Mouse (Mus musculus): ENCODE data around the gene Pde2a. TPM values are rescaled to one million over a fixed set of nuclear protein-coding genes. Genes with fewer than 3 reads are reported as not detected.

Gene Pde2a
- total RNA-seq (2021): 10 to 100 TPM; 72.2 to 78.0 TPM
- long read RNA-seq, experiment 1, partial matches to known transcripts: 101 of 113 reads
- long read RNA-seq, experiment 1, other reads (novel, unspliced or antisense): 12 of 113 reads
- long read RNA-seq, experiment 2, partial matches to known transcripts: 131 of 139 reads
- long read RNA-seq, experiment 2, other reads (novel, unspliced or antisense): 8 of 139 reads

DNA sequence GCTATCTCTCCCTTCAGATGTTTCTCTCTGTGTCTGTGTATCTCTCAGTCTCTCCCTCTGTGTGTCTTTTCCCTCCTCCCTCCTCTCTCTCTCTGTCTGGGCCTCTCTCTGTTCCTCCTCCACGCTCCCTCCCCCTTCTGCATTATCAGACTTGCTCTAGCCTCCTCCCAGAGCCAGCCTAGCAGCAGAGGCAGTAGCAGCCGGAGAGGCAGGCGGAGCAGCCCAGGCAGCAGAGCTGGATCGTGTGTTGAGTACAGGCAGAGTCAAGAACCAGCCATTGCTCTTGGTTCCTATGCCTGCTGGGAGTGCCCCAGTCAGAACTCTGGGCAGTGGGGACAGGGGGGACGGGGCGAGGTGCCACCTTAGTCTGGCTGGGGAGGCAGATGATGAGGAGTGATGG is at the start of gene Pde2a:
Gene Pde2a, plus strand, starts transcription at position 163 of the 400 bp plus-strand sequence.
- intact Hi-C loops (cut with DNase I): no loop called here
- no peak for DNase-seq

DNA sequence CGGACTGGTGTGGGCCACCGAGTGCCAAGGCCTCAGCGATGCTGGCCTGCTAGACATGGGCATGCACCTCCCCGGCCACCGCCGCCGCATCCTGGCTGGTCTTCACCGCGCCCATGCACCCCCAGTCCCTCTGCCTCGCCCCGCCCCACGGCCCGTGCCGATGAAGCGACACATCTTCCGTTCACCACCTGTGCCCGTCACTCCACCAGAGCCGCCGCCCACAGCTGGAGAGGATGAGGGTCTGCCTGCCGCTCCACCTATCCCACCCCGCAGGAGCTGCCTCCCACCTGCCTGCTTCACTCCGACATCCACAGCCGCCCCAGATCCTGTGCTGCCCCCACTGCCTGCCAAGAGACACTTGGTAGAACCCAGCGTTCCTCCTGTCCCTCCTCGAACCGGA is 48.4 kb upstream of the Pde2a start:
- intact Hi-C loops (cut with DNase I): loop anchor here (2.0 to 10.0 kb wide), 3 partner anchors 141 to 388 kb away; no protein-coding TSS in a partner anchor
- DNase-seq: no peak

DNA sequence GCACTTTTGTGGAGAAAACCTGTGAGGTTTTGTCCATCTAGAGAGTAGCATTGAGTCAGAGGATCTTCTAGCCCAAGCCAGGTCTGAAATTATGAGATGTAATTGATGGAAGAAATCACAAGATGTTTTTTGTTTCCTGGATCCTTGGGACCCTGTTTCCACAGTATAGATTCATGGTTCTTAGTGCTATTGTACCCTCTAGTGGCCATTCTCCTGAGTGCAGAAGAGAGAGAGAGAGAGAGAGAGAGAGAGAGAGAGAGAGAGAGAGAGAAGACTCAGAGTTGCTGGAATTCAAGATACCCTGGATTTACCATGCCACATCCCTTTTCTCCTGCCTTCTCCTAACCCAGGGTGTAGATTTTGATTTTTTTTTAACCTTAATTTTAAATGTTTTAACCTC is 47.3 kb upstream of the Pde2a start:
- intact Hi-C loops (cut with DNase I): loop anchor here (1.0 to 10.0 kb wide), 3 partner anchors 64 to 389 kb away; no protein-coding TSS in a partner anchor
- peak in 1 of 2 experiments; percentile 57 for DNase-seq

- intact Hi-C loops (cut with DNase I): loop anchor here (10.0 kb wide), 1 partner anchor 392 kb away; no protein-coding TSS in a partner anchor
- DNase-seq: no peak
These were observed 44.7 kb upstream of the Pde2a start for GRCm38 (mm10) chr7:101376701-101377340.

GRCm38 (mm10) chr7:101377741-101378262 is 43.7 kb upstream of the Pde2a start:
- peak; percentile 73 to 82 for DNase-seq
- intact Hi-C loops (cut with DNase I): loop anchor here (10.0 kb wide), 1 partner anchor 393 kb away; no protein-coding TSS in a partner anchor

DNA sequence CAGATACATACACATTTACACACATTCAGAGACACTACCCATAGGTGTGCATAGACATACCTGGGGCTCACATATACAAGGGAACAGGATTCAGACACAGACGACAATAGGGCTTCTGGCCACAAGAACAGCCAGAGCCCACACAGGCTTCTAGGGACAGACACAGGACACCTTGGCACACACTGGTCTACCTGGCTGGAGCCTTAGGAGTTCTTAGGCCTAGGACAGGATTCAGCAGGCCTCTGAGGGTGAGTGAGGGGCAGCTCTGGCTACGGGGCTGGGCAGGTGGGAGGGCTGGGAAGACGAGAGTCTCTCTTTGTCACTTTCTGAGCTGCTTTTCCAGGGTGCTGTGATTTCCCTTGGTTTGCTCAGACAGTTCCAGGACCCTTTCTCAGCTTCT is 43.2 kb upstream of the Pde2a start:
- intact Hi-C loops (cut with DNase I): loop anchor here (10.0 kb wide), 1 partner anchor 393 kb away; no protein-coding TSS in a partner anchor
- DNase-seq: no peak

DNA sequence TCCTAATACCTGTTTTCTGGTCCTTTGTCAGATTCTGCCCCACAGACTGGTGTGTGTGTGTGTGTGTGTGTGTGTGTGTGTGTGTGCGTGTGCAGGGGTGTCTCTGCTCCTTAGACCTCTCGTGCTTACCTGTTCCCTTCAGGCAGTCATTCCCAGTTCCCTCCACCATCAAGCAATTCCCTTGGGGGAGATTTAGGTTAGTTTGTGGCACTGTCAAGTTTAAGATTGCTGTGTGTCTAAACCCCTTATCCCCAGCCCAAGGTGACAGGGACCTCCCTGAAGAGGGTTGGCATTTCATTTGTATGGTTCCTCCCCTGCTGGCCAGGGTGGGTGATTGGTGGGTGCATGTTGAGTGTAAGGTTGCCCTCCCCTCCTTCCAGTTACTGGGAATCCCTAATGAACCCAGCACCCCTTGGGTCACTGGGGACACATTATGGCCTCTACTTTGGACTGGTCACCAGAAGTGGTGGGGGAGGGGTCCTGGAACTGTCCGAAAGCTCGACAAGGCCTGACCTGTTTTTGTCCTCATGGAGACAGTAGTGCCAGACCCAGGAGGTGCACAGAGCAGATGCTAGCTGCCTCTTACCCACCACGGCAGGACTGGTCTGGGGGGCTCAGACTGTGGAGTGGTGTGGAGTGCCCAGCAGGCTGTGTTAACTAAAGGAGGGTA is 42.6 kb upstream of the Pde2a start:
- DNase-seq: no peak
- intact Hi-C loops (cut with DNase I): loop anchor here (10.0 kb wide), 1 partner anchor 394 kb away; no protein-coding TSS in a partner anchor

DNA sequence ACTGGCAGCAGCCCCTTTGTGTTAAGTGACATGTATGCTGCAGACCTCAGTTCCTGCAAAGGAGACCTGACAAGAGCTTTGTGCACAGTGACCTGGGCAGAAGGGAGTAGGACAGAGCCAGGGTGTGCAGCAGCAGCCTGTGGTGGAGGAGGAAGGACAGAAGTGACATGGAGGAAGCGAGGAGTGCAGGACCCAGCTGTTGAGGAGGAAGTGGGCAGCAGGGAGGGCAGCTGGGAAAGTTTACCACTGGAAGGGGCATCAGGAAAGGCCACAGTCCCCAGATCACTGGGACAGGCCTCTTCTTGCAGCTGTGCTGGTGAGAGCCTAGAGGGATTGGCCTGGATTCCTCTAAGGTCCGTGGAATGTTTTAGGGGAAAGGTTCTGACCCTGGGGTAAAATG is 41.8 kb upstream of the Pde2a start:
- intact Hi-C loops (cut with DNase I): loop anchor here (10.0 kb wide), 1 partner anchor 395 kb away; no protein-coding TSS in a partner anchor

GRCm38 (mm10) chr7:101381512-101381911 is 40.0 kb upstream of the Pde2a start:
- no peak for DNase-seq
- intact Hi-C loops (cut with DNase I): no loop called here

More for the DNA sequence above, 41.8 kb upstream of the Pde2a start:
- no peak for DNase-seq

DNA sequence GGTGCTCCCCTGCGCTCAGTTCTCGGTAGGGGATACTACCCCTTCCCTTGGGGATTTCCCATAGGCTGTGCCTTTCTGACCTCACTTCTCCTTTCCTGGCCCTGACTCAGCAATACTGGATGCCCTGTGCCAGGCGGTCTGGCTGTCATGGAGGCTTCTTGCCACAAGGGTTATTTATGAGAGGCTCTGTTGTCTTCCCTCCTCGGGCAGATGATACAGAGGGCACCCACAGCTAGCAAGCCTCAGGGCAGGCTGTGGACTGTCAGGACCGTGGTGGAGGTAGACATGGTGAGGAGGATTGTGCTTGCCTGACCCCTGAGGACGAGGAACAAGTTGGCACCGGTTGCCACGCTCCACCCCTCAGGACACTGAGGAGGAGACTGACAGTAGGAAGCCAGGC is 39.1 kb upstream of the Pde2a start:
- intact Hi-C loops (cut with DNase I): no loop called here
- DNase-seq: peak in 1 of 2 experiments; percentile 42

DNA sequence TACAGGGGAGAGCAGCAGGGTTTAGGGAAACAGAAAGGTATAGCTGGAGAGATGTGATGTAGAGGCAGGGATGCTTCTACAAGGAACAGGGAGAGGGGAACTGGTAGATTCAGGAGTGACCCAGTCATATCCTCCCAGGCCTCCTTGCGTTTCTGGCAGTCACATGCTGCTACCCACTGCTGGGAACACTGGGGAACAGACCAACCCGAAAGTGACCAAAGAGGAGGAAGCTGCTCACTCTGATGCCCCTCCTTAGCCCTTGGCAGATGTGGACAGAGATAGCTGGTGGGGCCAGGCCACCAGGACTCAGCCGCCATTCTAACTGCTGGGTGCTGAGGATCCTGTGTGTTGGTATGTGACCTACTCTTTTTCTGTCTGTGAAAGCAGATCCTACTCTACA is 37.7 kb upstream of the Pde2a start:
- no peak for DNase-seq
- intact Hi-C loops (cut with DNase I): no loop called here

- intact Hi-C loops (cut with DNase I): no loop called here
- no peak for DNase-seq
These were observed 36.6 kb upstream of the Pde2a start for GRCm38 (mm10) chr7:101384931-101385330.

- intact Hi-C loops (cut with DNase I): no loop called here
- DNase-seq: peak in 1 of 2 experiments; percentile 51
These were observed 36.2 kb upstream of the Pde2a start for GRCm38 (mm10) chr7:101385331-101385733.

- DNase-seq: no peak
- intact Hi-C loops (cut with DNase I): no loop called here
These were observed 35.5 kb upstream of the Pde2a start for GRCm38 (mm10) chr7:101385866-101386452.

GRCm38 (mm10) chr7:101389256-101389655 is 32.2 kb upstream of the Pde2a start:
- no peak for DNase-seq
- intact Hi-C loops (cut with DNase I): no loop called here

DNA sequence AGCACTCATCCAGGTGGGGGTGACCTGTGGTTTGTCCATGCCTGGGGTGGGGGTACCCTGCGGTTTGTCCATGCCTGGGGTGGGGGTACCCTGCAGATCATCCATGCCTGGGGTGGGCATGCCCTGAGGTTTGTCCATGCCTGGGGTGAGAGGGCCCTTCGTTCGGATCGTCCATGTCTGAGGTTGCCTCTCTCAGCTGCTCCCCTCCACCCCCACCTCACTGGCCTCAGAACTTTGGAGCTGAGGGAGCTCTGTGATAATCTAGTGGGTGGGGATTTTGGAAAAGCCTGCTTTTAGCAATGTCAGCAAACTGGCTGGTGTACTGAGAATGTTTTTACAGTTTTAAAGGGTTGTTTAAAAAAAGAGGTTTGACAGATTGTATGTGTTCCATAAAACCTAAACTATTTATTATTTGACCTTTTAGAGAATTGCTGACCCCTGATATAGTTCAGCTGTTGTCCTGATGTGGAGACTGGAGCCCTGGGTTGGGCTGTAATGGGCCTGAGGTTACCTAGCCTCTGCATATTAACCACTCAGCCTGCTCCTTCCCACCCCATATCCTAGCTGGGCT is 29.5 kb upstream of the Pde2a start:
- no peak for DNase-seq
- intact Hi-C loops (cut with DNase I): no loop called here

DNA sequence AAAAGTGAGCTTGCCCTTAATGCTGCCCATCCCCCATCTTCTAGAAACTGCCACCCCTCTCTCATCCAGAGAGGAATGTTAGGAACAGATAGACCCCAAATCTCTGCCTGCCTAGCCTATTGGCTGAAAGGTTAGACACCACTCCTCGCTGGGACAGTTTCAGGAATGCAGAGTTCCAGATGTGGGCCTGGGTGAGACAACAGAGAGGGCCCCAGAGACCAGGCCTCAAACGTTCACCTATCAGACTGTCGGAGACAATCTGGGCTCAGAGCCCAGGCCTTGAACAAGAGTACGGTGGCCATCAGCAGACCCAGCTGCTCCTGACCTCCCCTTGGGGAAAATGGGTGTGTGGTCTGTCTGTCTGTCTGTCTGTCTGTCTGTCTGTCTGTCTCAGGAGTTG is 28.5 kb upstream of the Pde2a start:
- peak; percentile 47 to 49 for DNase-seq

GRCm38 (mm10) chr7:101393694-101394504 is 27.6 kb upstream of the Pde2a start:
- intact Hi-C loops (cut with DNase I): no loop called here
- DNase-seq: peak; percentile 76 to 81

More for the DNA sequence above, 28.5 kb upstream of the Pde2a start:
- intact Hi-C loops (cut with DNase I): no loop called here

GRCm38 (mm10) chr7:101394569-101394968 is 26.9 kb upstream of the Pde2a start:
- no peak for DNase-seq
- intact Hi-C loops (cut with DNase I): no loop called here
